Mouse (Mus musculus) B cell, adult 2 months (primary cell): ENCODE measurements around the gene Irs1.

Experiments
- DNase-seq, 2 experiments: peaks; one replicate each; pipeline ENCODE4 v3.0.0; 2022

Gene Irs1

GRCm38 (mm10) chr1:82288421-82288990 lies 2.7 kb downstream of the Irs1 start:
- no peak for DNase-seq

- no peak for DNase-seq
Measured at GRCm38 (mm10) chr1:82287776-82288325, 3.4 kb downstream of the Irs1 start.

- DNase-seq: no peak
Measured at GRCm38 (mm10) chr1:82287052-82287775, 4.0 kb downstream of the Irs1 start.

- no peak for DNase-seq
Measured at GRCm38 (mm10) chr1:82286190-82287051, 4.8 kb downstream of the Irs1 start.

DNA sequence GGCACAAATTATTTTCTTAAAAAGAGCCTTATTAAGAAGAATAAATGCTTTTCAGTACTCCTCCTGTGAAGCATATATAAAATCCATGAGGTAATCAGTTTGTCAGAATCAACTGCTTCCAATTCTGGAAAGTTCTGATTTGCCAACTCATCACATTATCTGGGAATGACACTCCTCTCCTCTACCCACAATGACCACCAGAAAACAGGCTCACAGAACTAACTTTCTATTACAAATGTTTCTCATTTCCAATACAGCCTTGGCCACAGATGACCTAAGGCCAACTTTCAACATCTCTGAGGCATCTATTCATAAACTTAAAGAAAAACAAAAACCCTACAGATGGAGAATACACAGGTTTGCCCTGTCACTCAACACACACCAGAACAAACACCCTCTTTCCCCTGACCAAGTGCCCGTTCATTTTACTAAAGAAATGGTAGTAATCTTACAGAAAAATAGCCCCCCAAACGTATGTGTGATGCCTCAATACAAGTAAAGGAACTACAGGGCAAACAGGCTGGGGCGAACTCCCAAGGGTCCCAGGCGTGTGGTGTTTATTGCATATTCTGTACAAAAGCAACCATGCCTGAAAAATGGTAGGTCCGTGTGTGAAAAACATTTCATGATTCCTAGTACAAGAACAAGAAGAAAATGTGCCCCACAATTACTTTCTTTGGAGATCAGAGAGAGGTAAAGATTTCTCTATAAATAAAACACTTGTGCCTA lies 5.6 kb downstream of the Irs1 start:
- peak in 1 of 2 experiments; percentile 18 for DNase-seq

DNA sequence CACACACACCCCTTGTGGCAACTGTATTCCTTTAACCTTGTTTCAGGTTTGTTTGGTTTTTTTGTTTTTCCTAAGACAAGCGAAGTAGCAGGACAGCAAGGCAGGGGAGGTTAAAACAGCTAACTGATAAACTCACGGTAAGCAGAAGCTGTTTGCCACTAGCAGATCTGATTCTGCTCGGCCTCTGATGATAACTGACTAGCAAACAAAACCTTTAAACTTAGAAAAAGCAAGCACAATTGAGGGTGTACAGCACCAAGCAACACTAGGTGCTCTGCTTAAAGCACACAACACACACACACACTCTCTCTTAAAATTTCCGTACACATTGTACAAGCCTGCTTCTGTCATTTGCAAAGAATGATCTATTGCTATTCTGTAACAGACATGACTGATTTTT lies 6.8 kb downstream of the Irs1 start:
- DNase-seq: no peak

GRCm38 (mm10) chr1:82283901-82284301 lies 7.3 kb downstream of the Irs1 start:
- DNase-seq: peak in 1 of 2 experiments; percentile 15

GRCm38 (mm10) chr1:82282992-82283611 lies 8.1 kb downstream of the Irs1 start:
- peak; percentile 79 to 82 for DNase-seq

DNA sequence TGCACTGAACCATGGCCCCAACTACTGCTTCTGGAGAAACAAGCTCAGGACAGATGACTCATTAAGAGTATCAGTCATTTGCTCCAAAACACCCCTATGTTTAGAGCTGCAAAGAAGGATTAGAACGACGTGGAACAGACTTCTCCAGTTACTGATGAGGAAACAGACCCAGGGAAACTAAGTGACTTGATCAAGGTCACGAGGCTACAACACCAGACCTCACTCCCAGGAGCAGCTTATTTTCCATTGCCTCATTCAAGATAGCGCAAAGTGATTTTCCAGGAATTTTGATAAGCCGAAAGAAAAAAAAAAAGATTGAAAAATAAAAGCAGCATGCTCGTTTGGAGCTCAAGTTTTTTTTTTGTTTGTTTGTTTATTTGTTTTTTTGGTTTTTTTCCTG lies 9.4 kb downstream of the Irs1 start:
- DNase-seq: no peak

- no peak for DNase-seq
Measured at GRCm38 (mm10) chr1:82279768-82280167, 11.4 kb downstream of the Irs1 start.

DNA sequence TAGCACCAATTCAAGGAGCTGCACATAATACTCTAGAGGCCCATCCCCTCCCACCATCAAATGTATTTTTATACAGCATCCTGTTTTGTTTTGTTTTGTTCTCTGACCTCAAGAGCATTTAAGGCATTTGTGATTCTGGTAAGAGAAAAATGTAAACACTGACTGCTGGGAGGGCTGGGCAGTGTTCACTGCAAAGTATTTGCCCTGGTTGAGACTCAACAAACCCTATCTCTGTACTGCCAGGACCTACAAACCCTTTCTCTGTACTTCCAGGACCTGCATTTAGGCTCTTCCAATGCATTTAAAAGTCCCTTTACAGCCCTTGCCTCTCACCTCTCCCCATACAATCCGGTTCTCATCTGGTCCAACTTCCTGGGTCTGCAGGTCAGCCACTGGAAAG lies 16.9 kb downstream of the Irs1 start:
- DNase-seq: no peak

- DNase-seq: no peak
Measured at GRCm38 (mm10) chr1:82273529-82273928, 17.7 kb downstream of the Irs1 start.

DNA sequence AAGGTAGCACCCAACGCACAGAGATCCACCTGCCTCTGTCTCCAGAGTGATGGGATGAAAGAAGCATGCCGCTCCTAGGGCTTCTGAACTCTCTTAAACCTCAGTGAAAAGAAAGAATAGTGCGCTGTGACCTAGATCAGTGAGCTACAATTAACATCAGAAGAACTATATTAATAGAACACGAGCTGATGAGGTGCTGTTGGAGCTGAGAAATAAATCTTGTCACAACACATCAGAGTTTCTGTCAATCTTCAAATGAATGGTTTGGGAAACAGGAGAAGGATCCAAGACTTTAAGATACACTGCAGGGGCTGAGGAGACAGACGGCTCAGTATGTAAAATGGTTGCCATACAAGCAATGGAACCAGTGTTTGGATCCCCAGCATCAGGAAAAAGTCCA lies 19.0 kb downstream of the Irs1 start:
- no peak for DNase-seq

DNA sequence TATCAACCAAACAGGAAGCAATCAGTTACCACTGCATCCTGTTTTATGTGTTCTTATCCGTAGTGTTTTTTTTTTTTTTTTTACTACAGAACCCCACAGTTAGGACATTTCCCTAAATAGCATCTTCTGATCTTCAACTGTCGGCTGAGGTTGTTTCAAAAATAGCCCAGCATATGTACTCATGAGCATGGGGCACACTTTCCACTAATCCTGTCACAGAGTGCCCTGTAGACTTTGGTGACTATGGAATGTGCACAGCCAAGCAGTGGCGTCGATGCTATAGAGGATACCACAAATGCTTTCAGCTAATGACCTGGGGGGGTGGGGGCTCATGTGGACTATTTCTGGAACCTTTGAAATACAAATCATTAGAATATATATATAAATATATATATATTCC lies 23.7 kb downstream of the Irs1 start:
- DNase-seq: no peak

GRCm38 (mm10) chr1:82262331-82262730 lies 28.9 kb downstream of the Irs1 start:
- no peak for DNase-seq

DNA sequence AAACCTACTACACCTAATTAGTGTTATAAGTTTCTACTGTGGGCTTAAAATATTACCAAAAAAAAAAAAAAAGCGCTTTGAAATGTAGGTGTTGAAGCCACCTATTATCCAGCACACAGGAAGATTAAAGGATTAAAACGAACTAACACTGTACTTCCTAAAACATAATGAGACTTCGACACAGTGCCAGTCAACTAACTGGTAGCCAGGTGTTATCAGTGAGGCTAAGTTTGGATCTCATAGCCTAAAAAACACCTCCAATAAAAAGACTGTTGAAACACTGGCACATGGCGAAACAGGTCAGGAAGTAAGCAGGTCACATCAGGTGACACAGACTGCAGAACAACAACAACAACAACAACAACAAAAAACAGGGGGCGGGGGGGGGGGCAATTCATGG lies 29.6 kb downstream of the Irs1 start:
- no peak for DNase-seq

DNA sequence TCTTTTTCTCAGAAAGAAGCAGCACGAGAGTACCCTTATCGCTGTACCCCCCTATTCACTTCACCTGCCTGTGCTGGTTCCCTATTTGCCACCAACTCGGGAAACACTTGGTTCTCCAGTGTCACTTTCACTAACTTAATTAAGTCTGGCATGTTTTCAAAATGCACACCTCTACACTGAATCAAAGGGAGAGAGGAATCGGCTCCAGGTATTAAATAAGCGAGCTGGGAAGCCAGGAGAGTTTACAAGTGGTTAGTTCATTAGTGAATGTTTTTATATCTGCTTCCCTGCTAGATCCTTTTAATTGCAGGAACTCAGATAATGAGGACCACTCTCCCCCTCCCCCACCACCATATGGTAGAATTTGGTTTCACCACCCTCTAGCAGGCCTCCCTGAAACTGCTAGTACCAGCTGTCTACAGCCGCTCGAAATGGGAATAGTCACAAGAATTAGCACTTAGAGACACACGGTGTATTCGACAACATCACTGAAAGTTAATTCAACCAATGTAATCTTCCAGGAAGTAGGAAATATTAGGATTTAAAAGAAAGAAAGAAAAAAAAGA lies 30.1 kb downstream of the Irs1 start:
- no peak for DNase-seq

DNA sequence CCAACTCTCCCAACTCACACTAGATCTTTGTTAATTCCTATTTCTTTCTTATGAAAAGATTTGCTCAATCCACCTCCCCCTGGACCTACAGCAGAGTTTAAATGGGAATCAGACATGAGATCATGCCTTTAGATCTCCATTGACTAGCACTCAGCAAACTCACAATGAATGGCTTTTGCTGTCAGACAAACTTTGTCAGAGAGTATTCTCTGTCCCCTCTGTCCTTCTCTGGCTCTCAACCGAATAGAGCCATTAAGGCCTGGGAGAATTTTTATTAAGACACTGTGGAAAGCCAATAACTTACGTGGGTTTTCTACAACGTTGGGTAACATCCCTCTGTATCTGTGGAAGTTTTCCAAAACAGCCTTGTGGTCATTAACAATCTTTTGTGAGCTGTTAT lies 31.2 kb downstream of the Irs1 start:
- no peak for DNase-seq

DNA sequence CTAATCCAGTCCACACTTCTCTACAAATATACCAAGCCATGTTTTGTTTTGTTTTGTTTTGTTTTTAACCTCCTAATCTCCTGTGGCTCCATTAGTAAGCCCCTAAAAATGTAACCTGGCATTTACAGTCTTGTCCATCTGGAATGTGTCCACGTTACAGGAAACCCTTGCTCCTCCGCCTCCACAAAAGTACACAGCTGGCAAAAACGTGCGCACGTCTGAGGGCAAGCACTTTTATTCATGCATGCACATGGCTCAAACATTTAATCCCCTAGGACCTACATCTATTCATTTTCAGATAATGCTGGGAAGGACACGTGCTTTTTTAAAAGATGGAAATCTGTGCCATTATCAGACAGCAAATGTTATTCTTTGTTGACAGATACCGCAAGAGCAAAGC lies 32.9 kb downstream of the Irs1 start:
- DNase-seq: no peak

GRCm38 (mm10) chr1:82257457-82257856 lies 33.8 kb downstream of the Irs1 start:
- no peak for DNase-seq

- no peak for DNase-seq
Measured at GRCm38 (mm10) chr1:82253789-82254445, 37.3 kb downstream of the Irs1 start.
